Mouse (Mus musculus) lung, embryonic 15.5 days (tissue): ENCODE measurements around the gene Jag2. TPM values are rescaled to one million over a fixed set of nuclear protein-coding genes. Genes with fewer than 3 reads are reported as not detected.

Experiments used
- ATAC-seq: fragments of 200-750 bp; cut with Nextera tagmentation; 2 replicates; pipeline ENCODE4 v1.8.0; 2017; ENCODE audit warnings: moderate number of reproducible peaks, borderline replicate concordance; ENCODE audit not compliant: low FRiP score, low TSS enrichment; ENCODE audit errors: extremely low read depth
- H3K27ac ChIP-seq: fragments of 300-500 bp; sonication (generic); 2 replicates; pipeline ENCODE4 v1.5.1; 2015; ENCODE audit warnings: moderate library complexity, mild to moderate bottlenecking, inconsistent platforms
- H3K27me3 ChIP-seq: fragments of 300-500 bp; sonication (generic); 2 replicates; pipeline ENCODE4 v1.6.1; 2015; ENCODE audit warnings: inconsistent platforms
- H3K36me3 ChIP-seq: fragments of 300-500 bp; sonication (generic); 2 replicates; pipeline ENCODE4 v1.6.1; 2015; ENCODE audit warnings: inconsistent platforms
- H3K4me1 ChIP-seq: fragments of 300-500 bp; sonication (generic); 2 replicates; pipeline ENCODE4 v1.6.1; 2015; ENCODE audit warnings: inconsistent platforms
- H3K4me2 ChIP-seq: fragments of 300-500 bp; sonication (generic); 2 replicates; pipeline ENCODE4 v1.6.1; 2015; ENCODE audit warnings: inconsistent platforms, mild to moderate bottlenecking, moderate library complexity
- H3K4me3 ChIP-seq: fragments of 300-500 bp; sonication (generic); 2 replicates; pipeline ENCODE4 v1.5.1; 2015; ENCODE audit warnings: mild to moderate bottlenecking, inconsistent platforms
- H3K9ac ChIP-seq: fragments of 300-500 bp; sonication (generic); 2 replicates; pipeline ENCODE4 v1.6.1; 2015; ENCODE audit warnings: inconsistent platforms
- H3K9me3 ChIP-seq: fragments of 300-500 bp; sonication (generic); 2 replicates; pipeline ENCODE4 v1.6.1; 2016; ENCODE audit warnings: inconsistent platforms
- WGBS: fragments of 180-500 bp; shearing (Covaris S2); methylation state at CpG from one replicate; pipeline ENCODE4 v1.1.7; 2015; 5-methylcytosine and 5-hydroxymethylcytosine counted together
- microRNA-seq: library from miRNA; unstranded; fragments of <30 nt; microRNA quantifications from one replicate; pipeline ENCODE4, GENCODE M21; 2016
- polyA plus RNA-seq: library from polyadenylated mRNA; unstranded; fragments of >200 nt; fragmentation: Nextera tagmentation; extraction: Ambion mirVana; gene quantifications from 2 replicates; pipeline ENCODE4 v1.2.1, GENCODE M21; 2015

Jag2 gene
- polyA plus RNA-seq, 1 experiment from 2014 or later: 6.2 TPM

- WGBS: 49% methylated on average over 9 of the region's 9 CpGs
- Histone ChIP-seq H3K9me3 (no peaks in the 10 kb centered on the region), H3K27ac (no peak overlapping the region), H3K4me2 (no peak overlapping the region), H3K9ac (no peak overlapping the region), H3K4me1 (peaks cover 6% of the 10 kb centered on the region), H3K4me3 (no peak overlapping the region), H3K36me3 (no peaks in the 10 kb centered on the region), H3K27me3 (no peaks in the 10 kb centered on the region)
- no peak for ATAC-seq
Measured at GRCm38 (mm10) chr12:112861911-112862321, 67.7 kb downstream of the Jag2 start.

GRCm38 (mm10) chr12:112860765-112861164 lies 68.8 kb downstream of the Jag2 start:
- 68% methylated on average over 7 of the region's 7 CpGs for whole genome bisulfite sequencing
- H3K4me2 ChIP-seq: no peak overlapping the region

GRCm38 (mm10) chr12:112859930-112860329 lies 69.6 kb downstream of the Jag2 start:
- no peaks in the 10 kb centered on the region for H3K4me1 ChIP-seq
- H3K27me3 ChIP-seq: no peaks in the 10 kb centered on the region
- ATAC-seq: no peak
- no peak overlapping the region for H3K9ac ChIP-seq
- 52% methylated on average over 8 of the region's 8 CpGs for WGBS
- no peak overlapping the region for H3K27ac ChIP-seq
- H3K36me3 ChIP-seq: no peaks in the 10 kb centered on the region
- H3K9me3 ChIP-seq: no peaks in the 10 kb centered on the region
- H3K4me3 ChIP-seq: no peak overlapping the region
- no peak overlapping the region for H3K4me2 ChIP-seq

More at GRCm38 (mm10) chr12:112860765-112861164, 68.8 kb downstream of the Jag2 start:
- Histone ChIP-seq H3K4me1 (no peaks in the 10 kb centered on the region), H3K4me3 (no peak overlapping the region), H3K36me3 (no peaks in the 10 kb centered on the region), H3K9ac (no peak overlapping the region), H3K27ac (no peak overlapping the region), H3K27me3 (no peaks in the 10 kb centered on the region), H3K9me3 (no peaks in the 10 kb centered on the region)
- 0 out of 2 replicates have a peak, but pooled peaks have one; percentile 21 for ATAC-seq

- no peaks in the 10 kb centered on the region for H3K36me3 ChIP-seq
- no peaks in the 10 kb centered on the region for H3K27me3 ChIP-seq
- no peak overlapping the region for H3K9ac ChIP-seq
- H3K4me1 ChIP-seq: no peaks in the 10 kb centered on the region
- H3K27ac ChIP-seq: no peak overlapping the region
- H3K4me3 ChIP-seq: no peak overlapping the region
- ATAC-seq: no peak
- H3K4me2 ChIP-seq: no peak overlapping the region
- WGBS: 87% methylated on average over 9 of the region's 9 CpGs
- H3K9me3 ChIP-seq: no peaks in the 10 kb centered on the region
Measured at GRCm38 (mm10) chr12:112858581-112859336, 70.8 kb downstream of the Jag2 start.

Small RNAs within 50 kb of the gene (microRNA-seq; reads per million reads assigned to microRNA genes)
- gene Mir6941: not detected

Other genes starting within 250 kb of the Jag2 start
- gene Cep170b, start 209.3 kb downstream of the Jag2 start, polyA plus RNA-seq: 18.6 and 20.8 TPM in 2 replicates
- gene Pld4, start 169.1 kb downstream of the Jag2 start, polyA plus RNA-seq: 12.7 and 17.9 TPM in 2 replicates
- gene Ahnak2, start 127.1 kb downstream of the Jag2 start, polyA plus RNA-seq: 0.72 and 0.98 TPM in 2 replicates
- 6.9 and 7.4 TPM in 2 replicates for gene Clba1, start 120.8 kb downstream of the Jag2 start, polyA plus RNA-seq
- 125 and 129 TPM in 2 replicates for gene Cdca4, start 100.4 kb downstream of the Jag2 start, polyA plus RNA-seq
- 0.13 and 0.79 TPM in 2 replicates for gene Gpr132, start 61.5 kb downstream of the Jag2 start, polyA plus RNA-seq
- gene Nudt14, start 12.3 kb upstream of the Jag2 start, polyA plus RNA-seq: 103 and 120 TPM in 2 replicates
- gene Btbd6, start 46.7 kb upstream of the Jag2 start, polyA plus RNA-seq: 25.7 and 28.1 TPM in 2 replicates
- gene Brf1, start 70.9 kb upstream of the Jag2 start, polyA plus RNA-seq: 56.1 and 63.3 TPM in 2 replicates
- 11.7 and 13.2 TPM in 2 replicates for gene Pacs2, start 84.7 kb upstream of the Jag2 start, polyA plus RNA-seq
- gene Tex22, start 144.7 kb upstream of the Jag2 start, polyA plus RNA-seq: not detected in 2 replicates
- 13.5 and 14.7 TPM in 2 replicates for gene Mta1, start 168.5 kb upstream of the Jag2 start, polyA plus RNA-seq
- gene Crip2, start 210.5 kb upstream of the Jag2 start, polyA plus RNA-seq: 436 and 471 TPM in 2 replicates
- gene Crip1, start 216.5 kb upstream of the Jag2 start, polyA plus RNA-seq: 414 and 454 TPM in 2 replicates
- gene Tedc1, start 226.6 kb upstream of the Jag2 start, polyA plus RNA-seq: 38.4 and 38.6 TPM in 2 replicates